Mouse (Mus musculus): ENCODE measurements around the gene Ccnq.

DNA sequence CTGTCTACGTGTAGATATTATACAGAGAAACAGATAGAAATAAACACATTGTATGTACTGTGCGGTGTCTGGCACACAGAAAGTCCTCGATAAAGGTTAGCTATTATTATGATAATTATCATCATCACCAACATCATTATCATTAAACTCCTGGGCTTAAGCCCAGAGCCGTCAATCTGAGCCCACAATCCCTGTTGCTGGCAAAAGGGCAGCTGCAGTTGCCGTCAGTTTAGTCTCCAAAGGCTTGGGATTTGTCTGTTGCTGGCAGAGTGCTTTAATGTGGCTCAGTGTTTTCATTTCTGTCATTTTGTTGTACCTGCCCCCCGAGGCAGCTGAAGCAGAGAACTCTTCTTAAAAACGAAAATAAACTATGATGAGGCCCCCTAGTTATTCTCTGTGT is 9.6 kb downstream of the Ccnq start:
- TF ChIP-seq CTCF (IDR thresholded peaks at IDR 0.05; ENCODE audit: borderline replicate concordance, control insufficient read depth, extremely low read depth, insufficient read depth, low read length, poor library complexity) = no peak
- no peak for TF ChIP-seq POLR2A (IDR thresholded peaks at IDR 0.05; ENCODE audit: control insufficient read depth, extremely low read depth, insufficient read depth, low read length, poor library complexity)
